Mouse (Mus musculus): ENCODE results near the gene E030018B13Rik.
A peak's percentile ranks its signal among the peaks of the same experiment; 100 is the strongest.

DNA sequence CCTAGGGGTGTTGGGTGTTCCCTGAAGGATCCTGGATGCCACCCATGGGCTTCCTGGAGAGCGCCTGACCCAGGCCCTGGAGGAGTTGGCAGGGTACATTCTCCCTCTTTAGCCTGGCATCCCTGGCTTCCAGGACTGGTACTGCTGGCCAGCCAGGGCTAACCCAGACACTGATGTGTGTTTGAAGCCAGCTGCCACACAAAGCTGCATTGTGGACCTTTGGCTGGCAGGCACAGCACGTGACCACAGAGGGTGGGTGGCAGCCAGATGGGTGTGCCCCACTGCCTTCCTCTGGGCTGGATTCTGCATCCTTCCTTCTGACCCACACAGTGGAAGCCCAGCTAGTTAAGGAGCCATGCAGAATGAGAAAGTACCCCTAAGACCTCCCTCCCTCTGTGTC is 48.5 kb downstream of the E030018B13Rik start:
- TF ChIP-seq CTCF (IDR thresholded peaks at IDR 0.05; ENCODE audit: low read depth) (0 out of 2 replicates have a peak, but pooled peaks have one; percentile 7), EP300 (IDR thresholded peaks at IDR 0.05; ENCODE audit: low read depth) (no peak)

Measured in liver, embryonic 14.5 days (tissue).